Mouse (Mus musculus): ENCODE results near the gene Cnot3.

DNA sequence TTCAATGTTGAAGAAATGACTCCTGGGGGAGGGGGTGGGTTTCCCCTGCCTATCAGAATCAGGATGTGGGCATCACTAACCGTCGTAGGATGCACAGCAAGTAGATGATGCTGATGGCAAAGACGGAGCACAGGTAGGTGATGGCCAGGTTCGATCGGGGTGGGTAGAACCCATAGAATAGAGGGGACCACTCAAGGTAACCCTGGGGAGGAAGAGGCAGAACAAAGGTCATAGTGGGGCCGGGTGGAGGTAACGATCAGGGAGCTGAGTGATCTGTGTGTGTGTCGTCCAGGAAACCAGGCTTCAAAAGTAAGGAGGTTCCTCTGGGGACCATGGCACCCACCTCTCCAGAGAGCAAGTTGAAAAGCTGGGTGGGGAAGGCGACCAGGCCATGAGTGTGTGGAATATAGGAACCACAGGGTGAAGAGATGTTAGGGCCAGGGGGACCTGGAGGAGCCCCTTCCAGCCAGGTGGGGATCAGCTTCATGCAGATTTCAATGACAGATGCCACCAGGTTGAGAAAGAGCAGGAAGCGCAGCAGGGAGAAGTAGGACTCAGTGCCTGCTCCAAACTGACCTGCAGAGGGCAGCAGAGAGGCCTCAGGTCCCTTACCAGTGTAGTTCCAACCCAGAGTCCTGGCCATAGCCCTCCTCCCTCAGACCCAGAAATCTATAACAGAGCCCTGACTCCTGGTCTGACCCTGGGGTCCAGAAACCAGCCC is 29.6 kb downstream of the Cnot3 start:
- TF ChIP-seq CTCF (IDR thresholded peaks at IDR 0.05) (peak; percentile 99), EP300 (IDR thresholded peaks at IDR 0.05; ENCODE audit: insufficient read depth, low read depth, low read length) (no peak)

Measured in heart, adult 2 months (tissue).